Mouse (Mus musculus) layer of hippocampus, postnatal 25 days (tissue): ENCODE data around the gene Ptprn2. TPM values are rescaled to one million over a fixed set of nuclear protein-coding genes. Genes with fewer than 3 reads are reported as not detected.

Source experiments
- DNase-seq, 2 experiments: peaks; one replicate each; pipeline ENCODE4 v3.0.0; 2022; ENCODE audit warnings: mixed read lengths in 2 of 2, low spot score in 1 of 2; ENCODE audit errors: extremely low spot score in 1 of 2
- total RNA-seq, 2 experiments: library from RNA; stranded (reverse); gene quantifications; 2 replicates each; pipeline ENCODE4 v1.2.3; 2021

Ptprn2 gene
- total RNA-seq, 2 experiments from 2014 or later: 303 to 317 TPM

DNA sequence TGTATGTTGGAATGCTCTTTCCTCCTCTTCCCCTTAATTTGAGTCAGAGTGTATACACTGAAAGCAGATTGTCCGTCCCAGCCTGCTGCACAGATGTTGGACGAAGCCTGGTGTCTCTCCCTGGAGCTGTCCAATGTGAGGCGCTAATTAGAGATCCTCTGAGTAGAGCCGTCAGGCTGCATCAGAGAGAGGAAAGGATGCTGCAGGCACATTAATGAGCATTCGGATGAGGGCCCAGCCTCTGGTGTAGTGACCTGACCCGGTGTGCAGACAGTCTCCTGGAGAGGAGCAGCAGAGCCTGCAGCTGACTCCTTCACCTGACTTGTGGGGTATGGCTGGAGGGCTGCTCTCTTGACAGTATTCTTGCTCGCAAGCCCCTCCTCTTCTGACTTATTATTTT, 370.8 kb downstream of the Ptprn2 start:
- no peak for DNase-seq

DNA sequence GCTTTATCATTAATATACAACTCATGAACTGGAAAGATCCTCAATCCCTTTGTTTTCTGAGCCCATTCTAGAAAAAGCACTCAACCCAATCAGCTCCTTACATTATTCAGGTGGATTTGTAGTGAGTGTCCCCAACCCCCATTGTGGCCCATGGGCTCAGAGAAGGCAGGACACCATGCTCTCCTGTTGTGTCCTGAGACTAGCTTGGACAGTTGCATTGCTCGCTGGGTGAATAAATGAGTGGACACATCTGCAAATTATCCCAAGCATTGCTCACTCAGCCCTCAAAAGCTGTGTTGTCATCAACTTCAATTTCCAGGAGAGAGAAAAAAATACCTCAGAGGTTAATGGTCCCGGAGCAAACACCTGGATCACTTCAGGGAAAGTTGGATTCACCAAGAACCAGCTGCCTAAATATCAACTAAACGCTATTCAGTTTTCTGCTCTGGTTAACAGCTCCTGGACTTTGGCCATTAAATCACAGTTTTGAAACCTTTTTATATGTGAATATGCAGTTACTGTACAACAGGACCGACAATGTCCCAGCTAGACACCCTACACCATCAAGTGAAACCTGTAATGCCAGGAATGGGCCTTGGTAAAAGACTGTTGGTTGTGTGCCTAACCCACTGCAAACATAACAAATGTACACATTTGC, 376.0 kb downstream of the Ptprn2 start:
- no peak for DNase-seq

DNA sequence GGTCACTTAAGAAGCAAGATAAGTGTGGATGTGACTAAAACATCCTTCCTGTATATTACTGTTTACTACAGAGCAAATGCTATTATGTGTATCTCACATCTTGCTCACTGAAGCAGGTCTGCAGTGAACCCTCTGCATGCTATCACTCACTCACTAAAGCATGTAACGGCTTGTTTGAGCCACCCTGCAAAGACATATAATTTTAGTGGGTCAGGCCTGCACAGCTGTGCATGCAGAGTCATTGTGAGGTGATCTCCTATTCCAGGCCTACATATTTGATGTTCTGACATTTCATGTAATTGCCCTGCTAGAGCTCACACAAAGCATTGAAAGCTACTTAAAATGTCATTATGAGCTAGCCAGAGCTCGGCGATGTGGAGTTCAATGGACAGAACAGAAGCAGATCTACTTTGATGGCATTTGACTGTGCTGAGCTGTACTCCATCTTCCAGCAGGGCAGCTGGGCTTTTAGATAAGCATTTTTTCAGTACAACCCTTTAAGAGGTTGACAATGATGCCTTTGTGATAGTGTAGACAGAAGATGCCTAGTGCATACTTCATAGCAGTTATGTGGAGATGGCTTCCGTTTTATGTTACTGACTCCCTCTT, 377.9 kb downstream of the Ptprn2 start:
- no peak for DNase-seq

DNA sequence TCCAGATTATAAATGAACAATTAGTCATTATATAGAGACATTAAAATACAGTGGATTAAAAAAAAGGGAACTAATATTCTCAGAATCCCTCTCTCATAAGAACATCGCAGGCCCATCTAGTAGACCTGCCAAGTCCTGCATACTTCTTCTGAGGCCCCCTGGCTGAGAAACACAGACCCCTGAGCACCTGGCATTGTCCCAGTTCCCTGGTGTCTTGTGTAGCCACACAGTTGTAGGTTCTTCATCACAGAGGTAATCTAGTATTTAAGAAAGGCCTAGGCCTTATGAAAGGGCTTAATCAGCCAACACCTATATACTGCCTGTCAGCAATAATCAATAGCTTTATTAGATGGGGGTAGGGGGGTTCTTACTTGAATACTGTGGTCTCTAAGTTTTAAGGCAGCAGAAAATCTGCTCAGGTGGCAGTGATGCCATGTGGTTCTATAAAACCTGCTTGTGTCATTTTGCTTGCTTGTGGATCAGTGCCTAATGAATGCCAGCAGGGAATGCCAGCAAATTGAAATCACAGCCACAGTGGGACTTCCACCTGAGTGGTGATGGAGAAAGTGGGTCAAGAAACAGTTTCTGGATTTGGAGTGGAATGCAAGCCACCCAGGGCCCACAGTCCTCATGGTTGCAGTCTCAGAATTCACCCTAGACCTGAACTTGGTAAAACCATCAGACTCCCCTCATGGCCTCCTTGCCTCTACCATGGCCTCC, 388.5 kb downstream of the Ptprn2 start:
- no peak for DNase-seq

DNA sequence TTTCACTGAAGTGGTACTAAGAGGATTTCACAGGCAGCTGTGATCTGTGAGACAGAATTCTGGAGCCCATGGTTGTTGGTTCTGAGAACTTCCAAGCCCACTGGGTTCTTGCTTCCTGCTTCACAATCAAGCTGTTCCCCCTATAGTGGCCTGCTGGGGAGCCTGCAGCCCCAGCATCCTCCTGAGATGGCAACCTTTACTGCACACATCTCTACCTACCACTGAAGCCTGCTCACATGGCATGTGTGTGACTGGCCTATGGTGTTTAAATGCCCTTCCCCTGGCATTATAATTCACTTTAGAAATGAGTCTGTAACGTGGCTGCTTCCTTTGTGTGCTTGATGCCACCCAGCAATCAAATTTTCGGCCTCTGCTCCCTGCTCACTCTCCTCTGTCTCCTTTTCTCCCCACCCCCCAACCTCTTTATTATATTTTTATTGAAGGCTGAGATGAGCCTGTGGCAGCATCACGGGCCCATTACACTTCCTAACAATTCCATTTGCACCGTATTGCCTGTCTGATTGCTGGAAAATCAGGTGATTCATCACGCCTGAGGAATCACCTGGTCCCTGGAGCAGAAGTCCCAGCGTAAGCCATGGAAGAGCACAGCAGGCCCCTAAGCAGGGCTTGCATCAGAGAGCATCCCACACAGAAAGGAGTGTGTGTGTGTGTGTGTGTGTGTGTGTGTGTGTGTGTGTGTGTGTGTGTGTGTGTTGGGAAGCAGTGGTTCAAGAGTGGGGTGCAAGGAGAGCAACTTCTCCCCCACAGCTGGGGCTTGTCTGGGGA, 402.2 kb downstream of the Ptprn2 start:
- no peak for DNase-seq

DNA sequence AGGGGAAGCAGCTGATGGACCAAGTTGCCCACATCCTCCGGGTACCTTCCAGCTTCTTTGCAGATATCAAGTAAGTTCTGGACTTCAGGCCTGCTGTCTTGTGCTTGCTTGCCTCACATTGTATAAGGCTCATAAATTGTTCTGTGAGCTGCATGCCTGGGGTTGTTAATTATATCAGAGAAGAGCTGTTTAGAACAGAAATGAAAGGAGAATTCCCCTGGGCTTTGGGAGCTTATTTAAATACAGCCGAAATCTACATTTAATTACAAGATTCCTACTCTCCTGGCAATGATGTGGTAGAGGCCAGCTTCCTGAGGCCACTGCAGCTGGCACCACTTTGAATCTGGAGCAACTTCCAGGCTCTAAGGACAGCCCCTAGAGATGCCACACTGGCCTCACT, 403.3 kb downstream of the Ptprn2 start:
- no peak for DNase-seq

DNA sequence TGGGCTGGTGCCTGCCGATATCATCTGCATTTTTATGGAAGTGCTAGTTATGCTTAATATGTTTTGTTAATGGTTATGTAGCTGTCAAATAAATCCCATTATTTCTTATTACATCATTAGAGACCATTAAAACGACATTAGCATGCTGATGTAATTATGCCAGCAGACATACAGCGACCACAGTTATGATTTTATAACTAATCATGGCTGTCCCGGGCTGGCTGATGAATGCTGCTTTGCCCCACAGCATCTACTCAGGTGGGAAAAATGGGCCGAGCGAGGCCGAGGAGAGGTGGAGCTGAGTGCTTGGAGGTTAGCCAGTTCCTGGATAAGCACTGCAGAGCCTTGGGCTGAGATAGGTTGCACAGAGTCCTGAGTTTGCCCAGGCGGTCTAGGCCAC, 407.1 kb downstream of the Ptprn2 start:
- no peak for DNase-seq

DNA sequence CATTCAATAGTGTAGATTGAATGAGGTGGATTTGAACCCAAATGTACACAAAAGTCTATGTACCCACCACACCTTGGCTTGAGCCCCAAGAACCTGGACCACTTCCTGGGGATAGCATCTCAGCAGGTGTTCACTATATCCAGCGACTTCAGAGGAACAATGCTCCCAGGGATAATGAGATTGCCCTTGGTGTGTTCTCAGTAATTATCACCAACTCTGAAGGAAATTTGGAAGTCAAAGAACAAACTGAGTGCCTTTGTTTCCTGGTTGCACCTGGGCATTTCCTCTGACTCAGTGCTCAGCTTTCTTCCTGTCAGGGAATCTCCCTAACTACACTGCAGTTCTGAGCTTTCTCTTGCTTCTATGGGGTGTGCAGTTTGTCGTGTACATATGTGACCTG, 411.1 kb downstream of the Ptprn2 start:
- no peak for DNase-seq

DNA sequence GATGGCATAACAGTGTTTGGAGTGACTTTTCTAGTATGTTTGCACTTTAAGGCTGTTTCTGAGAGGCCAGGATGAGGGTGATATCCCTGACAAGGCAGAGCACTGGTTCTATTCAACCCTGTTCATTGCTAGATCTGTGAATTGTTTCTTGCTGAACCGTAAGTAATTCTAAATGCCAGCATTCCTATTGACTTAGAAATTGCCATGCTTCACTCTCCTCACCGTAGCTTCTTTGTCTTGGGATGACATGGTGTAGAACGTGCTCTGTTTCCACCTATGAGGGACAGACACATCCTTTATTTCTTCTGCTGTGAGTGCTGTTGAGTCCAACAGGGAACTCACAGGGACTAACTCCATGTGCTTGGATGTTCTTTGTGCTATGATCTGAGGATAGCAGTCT, 416.3 kb downstream of the Ptprn2 start:
- DNase-seq: no peak

DNA sequence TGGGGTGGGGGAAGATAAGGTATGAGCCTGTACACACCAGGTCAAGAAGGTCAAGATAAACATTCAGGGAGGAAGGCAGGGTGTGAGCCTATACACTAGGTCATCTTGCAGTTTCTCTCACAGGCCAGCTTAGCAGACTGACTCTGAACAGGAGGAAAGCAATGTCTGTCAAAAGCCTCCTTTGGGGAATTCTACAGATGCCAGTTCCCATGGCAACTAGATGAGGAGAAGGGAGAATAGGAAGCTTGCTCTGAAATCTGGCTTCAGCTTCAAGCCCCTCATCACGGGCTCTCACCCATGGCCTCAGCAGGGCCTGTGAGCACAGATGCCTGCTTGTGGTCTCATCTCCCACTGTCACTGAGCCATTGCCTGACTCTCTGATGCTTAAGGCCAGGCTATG, 421.9 kb downstream of the Ptprn2 start:
- no peak for DNase-seq

DNA sequence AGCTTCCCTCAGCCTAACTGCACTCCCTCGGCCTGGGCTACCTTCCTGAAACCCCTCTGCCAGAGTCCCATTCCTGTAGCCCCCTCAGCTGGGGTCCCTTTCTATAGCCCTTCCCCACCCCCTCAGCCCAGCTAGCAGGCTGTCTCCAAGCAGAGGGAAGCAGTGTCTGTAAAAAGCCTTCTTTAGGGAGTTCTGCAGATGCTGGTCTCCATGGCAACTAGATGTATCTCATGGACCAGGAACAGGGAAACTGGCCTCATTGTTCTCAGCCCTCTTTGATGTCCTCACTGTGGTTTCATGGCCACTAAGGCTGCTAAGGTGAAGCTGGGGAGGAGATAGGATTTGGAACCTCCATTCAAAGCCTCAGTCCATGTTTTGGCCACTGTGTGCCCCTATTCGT, 423.1 kb downstream of the Ptprn2 start:
- no peak for DNase-seq

DNA sequence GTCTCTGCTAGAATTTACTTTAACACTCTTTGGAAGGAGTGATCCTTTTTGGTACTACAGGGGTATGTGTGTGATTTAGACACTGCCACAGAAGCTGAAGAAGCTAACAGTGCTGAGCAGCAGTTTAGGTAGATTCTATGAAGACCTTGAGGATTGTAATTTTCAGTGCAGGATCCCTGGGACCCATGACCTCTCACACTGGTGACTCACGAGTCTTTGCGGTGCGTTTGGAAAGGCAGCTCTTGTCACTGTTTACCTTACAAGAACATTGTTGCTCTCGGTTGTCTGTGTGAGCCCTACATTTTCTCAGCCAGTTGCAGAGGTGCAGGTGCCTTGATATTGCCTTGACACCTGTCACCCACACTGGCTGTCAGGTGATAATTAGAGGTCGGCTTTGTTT, 431.3 kb downstream of the Ptprn2 start:
- no peak for DNase-seq

DNA sequence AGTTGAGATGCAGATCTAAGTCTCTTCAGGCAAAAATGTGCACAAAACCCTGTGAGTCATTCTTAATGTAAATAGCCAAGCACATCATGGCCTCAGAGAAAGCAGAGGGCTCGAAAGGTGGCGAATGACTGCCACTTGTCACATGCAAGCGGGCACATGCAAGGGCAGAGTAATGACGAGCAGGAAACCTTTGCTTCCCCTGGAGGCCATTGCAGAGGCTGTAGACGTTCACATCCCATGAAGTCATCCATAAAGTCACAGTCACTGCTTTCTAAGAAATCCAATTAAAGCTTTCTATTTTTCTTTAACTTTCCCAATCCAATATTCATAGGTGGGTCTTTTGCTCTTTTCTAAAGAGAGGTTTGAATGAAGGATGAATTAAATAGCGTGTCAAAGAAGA, 433.7 kb downstream of the Ptprn2 start:
- DNase-seq: no peak

DNA sequence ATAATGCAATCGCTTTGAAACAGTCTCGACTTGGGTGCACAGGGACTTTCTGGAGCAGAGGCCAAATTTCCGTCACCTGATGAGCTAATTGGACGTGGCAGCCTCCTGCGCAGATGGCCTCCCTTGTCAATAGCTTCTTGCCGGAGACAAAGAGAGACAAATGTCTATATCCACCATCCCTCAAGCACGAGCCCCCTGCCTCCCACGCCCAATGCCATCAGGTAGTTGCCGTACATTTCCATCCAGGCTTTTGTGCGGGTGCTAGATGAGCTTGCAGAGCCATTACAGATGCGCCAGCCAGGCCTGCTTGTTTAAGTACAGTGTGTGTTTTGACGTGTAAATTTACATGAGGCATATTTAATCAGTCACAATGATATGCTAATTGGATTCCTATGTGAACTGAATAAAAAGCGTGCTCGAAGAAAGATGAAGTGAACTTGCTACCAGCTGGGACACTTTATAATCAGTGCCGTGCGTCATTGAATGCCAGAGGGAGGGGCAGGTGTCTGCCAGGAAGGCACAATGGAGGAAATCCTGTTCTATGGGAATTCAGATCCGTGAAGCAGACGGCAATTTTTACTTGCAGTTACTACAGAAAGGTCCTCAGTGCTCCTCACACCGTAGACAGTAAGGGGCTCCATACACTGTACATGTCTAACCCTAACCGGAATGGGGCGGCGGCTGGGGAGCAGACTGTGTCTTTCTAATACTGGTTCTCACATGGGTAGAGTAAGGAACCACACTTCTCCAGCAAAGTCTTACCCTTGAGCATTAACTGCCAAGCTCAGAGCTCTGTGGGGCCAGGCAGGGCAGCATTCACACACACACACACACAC, 434.4 kb downstream of the Ptprn2 start:
- DNase-seq: peak in 1 of 2 experiments; percentile 33

DNA sequence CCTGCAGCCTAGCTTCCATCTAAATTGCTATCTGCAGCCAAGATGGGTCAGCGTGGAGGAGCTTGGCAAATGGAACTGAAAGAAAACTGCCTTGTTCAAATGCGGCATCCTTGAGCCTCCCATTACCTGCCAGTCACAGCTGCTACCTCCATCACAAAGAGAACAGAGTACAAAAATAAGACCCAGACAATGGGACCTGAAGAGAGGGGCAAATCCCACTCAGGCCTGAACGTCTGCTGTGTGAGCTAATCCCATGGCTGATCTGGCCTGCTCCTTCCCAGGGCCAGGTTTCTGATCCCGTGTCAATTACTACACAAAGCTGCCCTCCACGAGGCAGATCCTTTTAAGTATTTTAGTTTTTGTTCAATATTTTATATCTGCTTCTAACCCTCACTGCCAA, 441.6 kb downstream of the Ptprn2 start:
- DNase-seq: no peak

DNA sequence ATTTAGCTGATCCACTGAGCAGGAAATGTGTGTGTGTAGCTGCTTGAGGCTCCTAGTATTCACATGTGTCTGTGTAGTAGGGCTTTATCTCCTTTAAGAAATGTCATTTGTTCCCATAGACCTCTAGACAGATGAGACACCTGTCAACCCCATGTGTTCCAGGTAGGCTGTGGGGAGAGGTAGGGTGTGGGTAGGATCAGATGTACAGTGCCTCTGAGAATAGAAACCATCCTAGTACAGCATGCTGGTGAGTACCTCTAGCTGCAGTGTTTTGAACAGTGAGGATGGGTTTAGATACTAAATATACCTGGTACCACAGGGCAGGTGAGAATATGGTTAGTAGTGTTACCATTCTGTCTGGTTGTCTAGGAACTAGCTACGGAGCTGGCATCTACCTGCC, 442.0 kb downstream of the Ptprn2 start:
- no peak for DNase-seq

DNA sequence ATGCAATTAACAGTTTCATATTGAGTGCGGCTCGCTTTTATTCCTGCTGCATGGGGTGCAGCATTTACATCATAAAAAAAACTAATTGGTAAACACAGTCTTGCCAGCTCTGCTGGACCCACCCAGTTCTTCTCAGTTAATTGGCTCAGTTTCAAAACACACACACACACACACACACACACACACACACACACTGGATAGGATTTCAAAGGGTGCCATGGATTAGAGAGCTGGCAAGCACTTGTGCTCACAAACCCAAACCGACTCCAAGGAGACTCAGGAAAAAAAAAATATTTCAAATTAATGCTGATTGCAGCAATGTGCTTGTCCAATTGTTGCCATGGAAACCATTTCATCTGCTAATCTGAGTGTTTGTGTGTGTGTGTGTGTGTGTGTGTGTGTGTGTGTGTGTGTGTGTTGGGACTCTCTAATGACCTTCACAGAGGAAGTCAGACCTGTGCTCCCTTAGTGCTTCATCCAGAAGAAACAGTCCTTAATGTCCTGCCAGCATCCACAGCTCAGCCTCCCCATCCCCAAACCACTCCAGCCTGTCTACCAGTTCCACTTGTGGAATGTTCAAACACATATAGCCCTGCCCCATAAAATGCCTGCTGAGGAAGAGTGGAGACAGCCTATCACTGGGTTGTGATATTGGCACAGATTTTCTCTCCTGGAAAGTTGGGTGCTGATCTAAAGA, 452.8 kb downstream of the Ptprn2 start:
- peak in 1 of 2 experiments; percentile 41 for DNase-seq

DNA sequence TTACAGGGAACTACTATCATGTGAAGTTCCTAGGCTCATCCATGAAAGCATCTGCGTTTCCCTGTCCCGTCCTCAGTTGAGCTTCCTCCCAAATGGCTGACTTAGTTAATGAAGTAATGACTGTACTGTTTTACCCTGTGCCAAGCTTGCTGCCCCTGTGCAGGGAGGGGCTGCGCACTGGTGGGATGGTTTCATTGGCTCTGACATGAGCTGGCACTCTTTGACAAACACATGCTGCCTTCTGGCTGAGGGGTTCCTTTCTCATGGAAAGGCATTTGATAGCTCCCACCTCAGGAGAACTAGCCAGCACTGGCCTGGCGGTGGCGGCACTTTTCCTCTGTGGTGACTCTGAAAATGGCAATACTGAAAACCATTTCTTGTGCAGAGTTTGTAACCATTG, 458.4 kb downstream of the Ptprn2 start:
- DNase-seq: no peak

DNA sequence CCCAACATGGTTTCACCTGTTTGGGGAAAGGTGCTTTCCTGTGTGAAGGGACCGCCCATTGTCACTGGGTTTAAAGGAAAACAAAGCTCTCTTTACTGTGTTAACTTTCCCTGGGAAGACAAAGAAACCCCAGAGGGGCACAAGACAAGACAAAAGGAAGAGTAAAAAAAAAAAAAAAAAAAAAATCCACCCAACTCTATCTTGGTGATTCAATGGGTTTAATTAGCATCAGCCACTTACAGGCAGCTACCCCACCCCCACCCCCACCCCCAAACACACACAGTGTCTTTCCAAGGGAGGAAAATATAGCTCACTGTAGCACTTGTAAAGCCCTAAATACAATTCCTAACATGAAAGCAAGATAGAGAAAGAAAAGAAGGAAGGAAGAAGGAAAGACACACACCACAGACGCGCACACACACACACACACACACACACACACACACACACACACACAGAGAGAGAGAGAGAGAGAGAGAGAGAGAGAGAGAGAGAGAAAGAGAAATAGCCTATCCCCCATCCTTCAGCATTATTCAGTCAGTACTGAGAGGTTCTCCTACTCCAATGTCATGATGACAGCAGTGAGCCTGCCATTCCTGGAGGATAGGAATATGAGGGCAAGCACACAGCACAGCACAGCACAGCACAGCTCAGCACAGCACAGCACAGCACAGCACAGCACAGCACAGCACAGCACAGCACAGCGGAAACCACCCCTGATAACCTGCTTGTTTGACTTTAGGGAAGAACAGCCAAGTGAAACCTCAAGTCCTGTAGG, 462.8 kb downstream of the Ptprn2 start:
- no peak for DNase-seq
